Mouse (Mus musculus): ENCODE results near the gene Snap47. TPM values are rescaled to one million over a fixed set of nuclear protein-coding genes. Genes with fewer than 3 reads are reported as not detected.

The Snap47 gene
- polyA plus RNA-seq, 1 experiment from 2014 or later, result 124 TPM

DNA sequence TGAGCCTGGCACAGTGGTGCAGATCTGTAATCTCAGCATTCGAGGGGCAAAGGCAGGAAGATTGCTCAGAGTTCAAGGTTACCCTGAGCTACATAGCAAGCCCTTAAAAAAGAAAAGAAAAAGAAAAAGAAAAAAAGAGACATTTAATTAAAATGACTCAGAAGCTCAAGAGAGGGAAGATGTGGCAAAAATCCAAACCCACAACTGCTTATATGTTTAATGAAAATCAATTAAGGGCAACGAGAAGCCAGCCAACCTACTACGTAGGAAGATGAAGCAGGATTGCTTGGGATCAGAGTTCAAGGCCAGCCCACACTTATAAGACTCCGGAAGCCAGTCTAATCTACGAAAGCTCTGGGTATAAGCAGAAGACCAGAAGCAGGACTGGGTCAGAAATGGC is 56.5 kb downstream of the Snap47 start:
- Histone ChIP-seq H3K4me2 (ENCODE audit: low read depth, low read length) (0 out of 2 replicates have a peak overlapping the region, but pooled peaks have one; percentile 29), H3K36me3 (ENCODE audit: control insufficient read depth, insufficient read depth, low read length) (no peaks in the 10 kb centered on the region), H3K4me1 (ENCODE audit: control insufficient read depth, insufficient read depth, low read length) (peaks cover 38% of the 10 kb centered on the region), H3K9me3 (ENCODE audit: control insufficient read depth, low read length) (no peaks in the 10 kb centered on the region), H3K4me3 (ENCODE audit: low read depth, low read length) (no peak overlapping the region), H3K27me3 (replicated peaks; ENCODE audit: control insufficient read depth, insufficient read depth, low read length) (no peaks in the 10 kb centered on the region), H3K9ac (ENCODE audit: low read depth, low read length) (no peak overlapping the region), H3K27ac (replicated peaks; ENCODE audit: low read depth, low read length) (peak overlapping the region; percentile 89)
- ATAC-seq (ENCODE audit: low read depth) (no peak), DNase-seq (ENCODE audit: low spot score) (peak; percentile 66)
- WGBS, result 58% methylated on average over 5 of the region's 5 CpGs

DNA sequence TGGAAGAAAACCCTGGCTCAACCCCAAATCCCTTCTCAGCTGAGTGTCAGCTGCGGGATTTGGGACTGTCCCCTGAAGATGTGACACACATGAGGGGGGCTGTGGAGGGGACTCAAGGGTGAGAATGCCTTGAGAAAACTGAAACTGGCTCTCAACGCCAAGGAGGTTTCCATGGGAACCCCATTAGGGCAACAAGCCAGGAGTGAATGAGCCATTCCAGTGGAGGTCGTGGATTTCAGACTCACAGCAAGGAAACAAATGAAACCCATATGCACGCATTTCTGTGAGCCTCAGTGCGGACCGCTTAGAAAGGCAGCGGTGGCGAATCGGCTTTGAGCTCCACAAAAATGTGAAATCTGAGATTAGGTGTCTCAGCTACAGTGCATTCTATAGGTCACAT is 57.4 kb downstream of the Snap47 start:
- Histone ChIP-seq H3K36me3 (ENCODE audit: control insufficient read depth, insufficient read depth, low read length) (no peaks in the 10 kb centered on the region), H3K4me2 (ENCODE audit: low read depth, low read length) (peak overlapping the region; percentile 29; the same call in 1 of the 2 replicates)
- 14% methylated on average over 9 of the region's 9 CpGs for WGBS

DNA sequence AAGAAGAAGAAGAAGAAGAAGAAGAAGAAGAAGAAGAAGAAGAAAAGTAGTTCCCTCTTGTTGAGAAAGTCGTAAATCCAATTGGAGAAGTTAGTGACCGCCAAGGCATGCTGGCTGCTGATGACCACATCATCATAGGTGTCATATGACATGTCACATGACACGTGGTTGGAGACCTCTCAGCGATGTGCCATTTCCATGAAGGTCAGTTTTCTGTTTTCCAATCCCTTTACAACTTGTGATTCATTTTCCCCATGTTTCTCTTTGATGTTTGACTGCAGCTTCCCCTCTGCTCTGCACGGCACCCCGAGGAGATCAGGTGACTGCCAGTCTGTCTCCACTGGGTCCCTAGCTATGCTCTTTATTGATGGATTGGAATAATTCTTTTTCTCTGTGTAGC is 58.7 kb downstream of the Snap47 start:
- Histone ChIP-seq H3K4me3 (ENCODE audit: low read depth, low read length) (no peak overlapping the region), H3K9ac (ENCODE audit: low read depth, low read length) (no peak overlapping the region), H3K36me3 (ENCODE audit: control insufficient read depth, insufficient read depth, low read length) (no peaks in the 10 kb centered on the region), H3K4me1 (ENCODE audit: control insufficient read depth, insufficient read depth, low read length) (peaks cover 24% of the 10 kb centered on the region), H3K27ac (replicated peaks; ENCODE audit: low read depth, low read length) (no peak overlapping the region), H3K9me3 (ENCODE audit: control insufficient read depth, low read length) (no peaks in the 10 kb centered on the region), H3K4me2 (ENCODE audit: low read depth, low read length) (no peak overlapping the region), H3K27me3 (replicated peaks; ENCODE audit: control insufficient read depth, insufficient read depth, low read length) (no peaks in the 10 kb centered on the region)
- DNase-seq (ENCODE audit: low spot score), result no peak
- WGBS, result 53% methylated on average over 6 of the region's 6 CpGs
- no peak for ATAC-seq (ENCODE audit: low read depth)

More for the DNA sequence above, 57.4 kb downstream of the Snap47 start:
- Histone ChIP-seq H3K27me3 (replicated peaks; ENCODE audit: control insufficient read depth, insufficient read depth, low read length) (no peaks in the 10 kb centered on the region), H3K9ac (ENCODE audit: low read depth, low read length) (no peak overlapping the region), H3K4me3 (ENCODE audit: low read depth, low read length) (no peak overlapping the region), H3K27ac (replicated peaks; ENCODE audit: low read depth, low read length) (peak overlapping the region; percentile 89), H3K9me3 (ENCODE audit: control insufficient read depth, low read length) (no peaks in the 10 kb centered on the region), H3K4me1 (ENCODE audit: control insufficient read depth, insufficient read depth, low read length) (peaks cover 30% of the 10 kb centered on the region)
- ATAC-seq (ENCODE audit: low read depth) (peak; percentile 90), DNase-seq (ENCODE audit: low spot score) (peak; percentile 97)

DNA sequence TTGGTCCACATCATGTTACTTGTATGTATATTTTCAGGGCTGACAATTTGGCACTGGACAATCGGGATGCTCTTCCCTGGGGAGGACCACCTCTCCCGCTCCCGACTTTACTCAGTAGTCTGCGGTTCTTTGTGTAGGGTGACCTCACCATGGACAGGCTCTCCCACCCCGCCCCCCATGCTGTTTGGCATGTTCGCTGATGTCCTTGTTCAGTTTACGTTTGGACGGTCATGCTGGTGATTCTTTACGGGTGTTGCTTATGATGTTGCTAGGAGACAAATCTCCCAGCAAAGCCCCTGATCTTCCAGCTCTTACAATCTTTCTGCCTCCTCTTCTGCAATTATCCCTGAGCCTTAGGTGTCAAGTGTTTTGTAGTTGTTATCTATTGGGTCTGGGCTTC is 60.5 kb downstream of the Snap47 start:
- no peak for ATAC-seq (ENCODE audit: low read depth)
- Histone ChIP-seq H3K36me3 (ENCODE audit: control insufficient read depth, insufficient read depth, low read length) (no peaks in the 10 kb centered on the region), H3K4me3 (ENCODE audit: low read depth, low read length) (no peak overlapping the region), H3K4me2 (ENCODE audit: low read depth, low read length) (no peak overlapping the region), H3K27me3 (replicated peaks; ENCODE audit: control insufficient read depth, insufficient read depth, low read length) (no peaks in the 10 kb centered on the region), H3K9ac (ENCODE audit: low read depth, low read length) (no peak overlapping the region), H3K4me1 (ENCODE audit: control insufficient read depth, insufficient read depth, low read length) (peaks cover 28% of the 10 kb centered on the region), H3K27ac (replicated peaks; ENCODE audit: low read depth, low read length) (no peak overlapping the region), H3K9me3 (ENCODE audit: control insufficient read depth, low read length) (no peaks in the 10 kb centered on the region)
- no peak for DNase-seq (ENCODE audit: low spot score)
- 65% methylated on average over 9 of the region's 9 CpGs for WGBS

DNA sequence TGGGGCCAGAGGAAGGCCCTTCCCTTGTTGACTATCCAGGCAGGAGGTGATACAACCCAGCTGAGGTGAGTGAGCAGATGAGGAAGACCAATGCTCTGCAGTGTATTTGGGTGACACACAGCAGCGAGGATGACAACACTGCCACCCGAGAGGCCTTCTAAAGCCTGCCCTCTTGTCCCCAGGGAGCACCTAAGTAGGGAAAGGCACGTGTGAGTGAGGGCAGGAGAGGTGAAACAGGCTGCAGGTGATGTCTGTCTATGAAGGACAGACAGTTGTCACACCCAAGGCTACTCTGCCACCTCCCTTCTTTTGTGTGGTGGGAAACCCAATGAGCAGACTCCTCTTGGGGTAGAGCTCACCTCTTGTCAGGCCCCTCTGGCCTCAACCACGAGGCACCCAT is 61.4 kb downstream of the Snap47 start:
- 62% methylated on average over 4 of the region's 4 CpGs for WGBS
- H3K36me3 ChIP-seq (ENCODE audit: control insufficient read depth, insufficient read depth, low read length), result no peaks in the 10 kb centered on the region
- no peak overlapping the region for H3K27ac ChIP-seq (replicated peaks; ENCODE audit: low read depth, low read length)
- peaks cover 34% of the 10 kb centered on the region for H3K4me1 ChIP-seq (ENCODE audit: control insufficient read depth, insufficient read depth, low read length)
- H3K9ac ChIP-seq (ENCODE audit: low read depth, low read length), result no peak overlapping the region
- ATAC-seq (ENCODE audit: low read depth) (no peak), DNase-seq (ENCODE audit: low spot score) (no peak)
- no peak overlapping the region for H3K4me2 ChIP-seq (ENCODE audit: low read depth, low read length)
- no peaks in the 10 kb centered on the region for H3K9me3 ChIP-seq (ENCODE audit: control insufficient read depth, low read length)
- H3K27me3 ChIP-seq (replicated peaks; ENCODE audit: control insufficient read depth, insufficient read depth, low read length), result no peaks in the 10 kb centered on the region
- no peak overlapping the region for H3K4me3 ChIP-seq (ENCODE audit: low read depth, low read length)

DNA sequence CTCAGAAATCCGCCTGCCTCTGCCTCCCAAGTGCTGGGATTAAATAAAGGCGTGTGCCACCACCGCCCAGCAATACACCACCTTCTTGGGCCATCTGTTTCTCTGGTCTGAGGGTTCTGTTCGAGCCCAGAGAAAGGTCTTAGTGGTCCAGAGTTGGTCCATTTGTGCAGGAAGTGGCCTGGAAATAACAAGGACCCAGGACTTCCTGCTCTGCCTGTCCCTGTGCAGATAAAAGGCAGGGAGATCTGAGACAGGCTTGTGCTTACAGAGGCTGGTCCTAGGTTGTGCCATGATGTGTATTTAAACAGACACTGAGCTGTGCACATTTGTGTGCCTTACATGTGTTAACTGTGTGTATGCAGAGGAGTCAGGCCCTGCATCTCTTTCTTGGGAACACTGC is 62.2 kb downstream of the Snap47 start:
- no peak overlapping the region for H3K9ac ChIP-seq (ENCODE audit: low read depth, low read length)
- H3K36me3 ChIP-seq (ENCODE audit: control insufficient read depth, insufficient read depth, low read length), result no peaks in the 10 kb centered on the region
- peaks cover 34% of the 10 kb centered on the region for H3K4me1 ChIP-seq (ENCODE audit: control insufficient read depth, insufficient read depth, low read length)
- no peak for ATAC-seq (ENCODE audit: low read depth)
- H3K27ac ChIP-seq (replicated peaks; ENCODE audit: low read depth, low read length), result no peak overlapping the region
- WGBS, result 83% methylated on average over 4 of the region's 4 CpGs
- H3K4me3 ChIP-seq (ENCODE audit: low read depth, low read length), result no peak overlapping the region
- H3K4me2 ChIP-seq (ENCODE audit: low read depth, low read length), result no peak overlapping the region
- DNase-seq (ENCODE audit: low spot score), result no peak
- H3K27me3 ChIP-seq (replicated peaks; ENCODE audit: control insufficient read depth, insufficient read depth, low read length), result no peaks in the 10 kb centered on the region
- no peaks in the 10 kb centered on the region for H3K9me3 ChIP-seq (ENCODE audit: control insufficient read depth, low read length)

DNA sequence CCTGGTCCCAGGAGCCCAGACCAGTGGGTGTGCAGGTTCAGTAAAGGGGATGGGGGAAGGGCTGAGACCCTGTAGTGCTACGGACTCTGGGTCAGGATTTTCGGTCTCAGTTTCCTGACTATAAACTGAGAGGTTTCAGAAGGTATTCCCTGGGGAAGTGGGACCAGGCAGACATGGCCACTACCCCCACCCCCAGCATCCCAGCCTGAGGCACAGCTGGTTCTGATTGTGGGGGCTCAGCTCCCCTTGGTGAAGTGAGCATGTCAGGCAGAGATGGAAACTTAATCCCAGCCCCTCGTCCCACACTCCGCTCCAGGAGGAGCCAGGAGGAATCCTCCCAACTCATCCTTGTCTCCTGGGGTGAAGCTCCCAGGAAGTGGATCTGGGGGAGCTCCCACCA is 63.5 kb downstream of the Snap47 start:
- DNase-seq (ENCODE audit: low spot score) (no peak), ATAC-seq (ENCODE audit: low read depth) (no peak)
- H3K9ac ChIP-seq (ENCODE audit: low read depth, low read length), result no peak overlapping the region
- no peak overlapping the region for H3K4me3 ChIP-seq (ENCODE audit: low read depth, low read length)
- H3K36me3 ChIP-seq (ENCODE audit: control insufficient read depth, insufficient read depth, low read length), result no peaks in the 10 kb centered on the region
- H3K27ac ChIP-seq (replicated peaks; ENCODE audit: low read depth, low read length), result no peak overlapping the region
- no peaks in the 10 kb centered on the region for H3K27me3 ChIP-seq (replicated peaks; ENCODE audit: control insufficient read depth, insufficient read depth, low read length)
- H3K4me1 ChIP-seq (ENCODE audit: control insufficient read depth, insufficient read depth, low read length), result peaks cover 29% of the 10 kb centered on the region
- WGBS, result 22% methylated on average over 4 of the region's 4 CpGs
- H3K4me2 ChIP-seq (ENCODE audit: low read depth, low read length), result no peak overlapping the region
- H3K9me3 ChIP-seq (ENCODE audit: control insufficient read depth, low read length), result no peaks in the 10 kb centered on the region

DNA sequence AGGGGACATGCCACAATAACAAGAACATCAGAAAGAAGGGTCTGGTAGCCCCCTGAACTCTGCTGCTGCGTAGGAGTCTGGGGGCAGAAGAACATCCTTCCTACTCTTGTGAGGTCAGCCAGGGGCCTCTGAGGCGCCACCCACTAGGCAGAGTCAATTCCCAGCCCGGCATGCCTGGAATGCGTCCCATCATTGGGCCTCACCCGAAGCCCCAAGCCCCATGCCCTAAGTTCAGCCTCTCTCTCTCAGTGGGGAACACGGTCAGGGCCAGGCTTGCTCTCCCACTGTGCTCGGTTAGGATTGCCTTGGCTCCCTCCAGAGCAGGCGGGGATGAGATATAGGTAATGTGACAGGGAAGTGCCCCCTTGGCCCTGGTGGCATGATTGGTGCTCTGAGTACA is 65.9 kb downstream of the Snap47 start:
- H3K4me2 ChIP-seq (ENCODE audit: low read depth, low read length), result no peak overlapping the region
- H3K27me3 ChIP-seq (replicated peaks; ENCODE audit: control insufficient read depth, insufficient read depth, low read length), result no peaks in the 10 kb centered on the region
- 3% methylated on average over 8 of the region's 8 CpGs for WGBS
- H3K4me3 ChIP-seq (ENCODE audit: low read depth, low read length), result no peak overlapping the region
- no peak overlapping the region for H3K9ac ChIP-seq (ENCODE audit: low read depth, low read length)
- DNase-seq (ENCODE audit: low spot score), result peak; percentile 63
- H3K4me1 ChIP-seq (ENCODE audit: control insufficient read depth, insufficient read depth, low read length), result peaks cover 23% of the 10 kb centered on the region
- ATAC-seq (ENCODE audit: low read depth), result peak; percentile 75
- H3K27ac ChIP-seq (replicated peaks; ENCODE audit: low read depth, low read length), result no peak overlapping the region; the same call in 1 of the 2 replicates
- no peaks in the 10 kb centered on the region for H3K9me3 ChIP-seq (ENCODE audit: control insufficient read depth, low read length)
- H3K36me3 ChIP-seq (ENCODE audit: control insufficient read depth, insufficient read depth, low read length), result no peaks in the 10 kb centered on the region

DNA sequence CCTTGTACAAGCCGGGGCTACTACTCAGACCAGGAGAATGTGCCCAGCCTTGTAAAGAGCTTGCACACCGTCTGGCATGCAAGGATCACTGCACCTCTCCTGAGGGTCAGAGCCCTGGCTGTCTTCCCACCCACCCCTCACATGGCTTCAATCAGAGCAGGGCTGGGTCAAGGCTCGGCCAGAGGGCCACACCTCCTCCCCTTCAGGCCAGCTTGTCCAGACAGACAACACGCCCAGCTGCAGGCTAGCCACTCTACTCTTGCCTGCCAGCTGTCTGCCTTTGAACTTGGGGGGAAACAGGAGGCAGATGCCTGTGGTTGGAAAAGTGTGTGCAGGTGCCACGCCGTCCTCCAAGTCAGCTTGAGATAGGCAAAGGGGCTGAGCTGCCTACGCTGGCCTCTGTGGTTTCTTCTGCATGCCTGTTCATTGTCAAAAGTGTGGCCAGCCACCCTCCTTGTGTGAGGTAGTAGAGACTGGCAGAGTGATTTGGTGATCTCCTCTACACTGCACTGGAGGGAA is 66.5 kb downstream of the Snap47 start:
- ATAC-seq (ENCODE audit: low read depth), result peak; percentile 64
- no peak overlapping the region for H3K4me2 ChIP-seq (ENCODE audit: low read depth, low read length)
- no peak overlapping the region for H3K4me3 ChIP-seq (ENCODE audit: low read depth, low read length)
- 16% methylated on average over 7 of the region's 7 CpGs for WGBS
- H3K27me3 ChIP-seq (replicated peaks; ENCODE audit: control insufficient read depth, insufficient read depth, low read length), result no peaks in the 10 kb centered on the region
- H3K9me3 ChIP-seq (ENCODE audit: control insufficient read depth, low read length), result no peaks in the 10 kb centered on the region
- DNase-seq (ENCODE audit: low spot score), result peak; percentile 66
- peaks cover 23% of the 10 kb centered on the region for H3K4me1 ChIP-seq (ENCODE audit: control insufficient read depth, insufficient read depth, low read length)
- H3K36me3 ChIP-seq (ENCODE audit: control insufficient read depth, insufficient read depth, low read length), result no peaks in the 10 kb centered on the region
- H3K27ac ChIP-seq (replicated peaks; ENCODE audit: low read depth, low read length), result no peak overlapping the region; the same call in 1 of the 2 replicates
- H3K9ac ChIP-seq (ENCODE audit: low read depth, low read length), result no peak overlapping the region

All from embryonic facial prominence, embryonic 14.5 days (tissue).